Mouse (Mus musculus) lung, embryonic 14.5 days (tissue): ENCODE measurements around the gene Mical3. TPM values are rescaled to one million over a fixed set of nuclear protein-coding genes. Genes with fewer than 3 reads are reported as not detected.

Experiments used
- ATAC-seq: fragments of 200-750 bp; cut with Nextera tagmentation; 2 replicates; pipeline ENCODE4 v1.8.0; 2017; ENCODE audit warnings: mild to moderate bottlenecking, moderate TSS enrichment, moderate library complexity; ENCODE audit not compliant: insufficient read depth
- DNase-seq: peaks from one replicate; pipeline ENCODE4 v3.0.0-alpha.2; 2015
- H3K27ac ChIP-seq: fragments of 300-500 bp; sonication (generic); 2 replicates; pipeline ENCODE4 v1.5.1; 2014; ENCODE audit warnings: low read depth, mild to moderate bottlenecking, moderate library complexity
- H3K27me3 ChIP-seq: fragments of 300-500 bp; sonication (generic); 2 replicates; pipeline ENCODE4 v1.6.1; 2014; ENCODE audit warnings: low read length, control low read depth; ENCODE audit not compliant: insufficient read depth
- H3K36me3 ChIP-seq: fragments of 300-500 bp; sonication (generic); 2 replicates; pipeline ENCODE4 v1.6.1; 2014; ENCODE audit warnings: control low read depth; ENCODE audit not compliant: insufficient read depth
- H3K4me1 ChIP-seq: fragments of 300-500 bp; sonication (generic); 2 replicates; pipeline ENCODE4 v1.6.1; 2014; ENCODE audit warnings: antibody characterized with exemption, control low read depth; ENCODE audit not compliant: insufficient read depth
- H3K4me2 ChIP-seq: fragments of 300-500 bp; sonication (generic); 2 replicates; pipeline ENCODE4 v1.6.1; 2014; ENCODE audit warnings: mild to moderate bottlenecking
- H3K4me3 ChIP-seq: fragments of 300-500 bp; sonication (generic); 2 replicates; pipeline ENCODE4 v1.5.1; 2014; ENCODE audit warnings: low read depth, low read length
- H3K9ac ChIP-seq: fragments of 300-500 bp; sonication (generic); 2 replicates; pipeline ENCODE4 v1.6.1; 2014
- H3K9me3 ChIP-seq: fragments of 300-500 bp; sonication (generic); 2 replicates; pipeline ENCODE4 v1.6.1; 2016; ENCODE audit warnings: low read depth, low read length, control low read depth
- CTCF ChIP-seq: IDR thresholded peaks from 2 replicates; pipeline ENCODE4 v1.5.1; 2016; ENCODE audit warnings: antibody characterized with exemption, low read depth
- WGBS: fragments of 180-500 bp; shearing (Covaris S2); extraction: QIAGEN DNeasy Blood & Tissue Kit; methylation state at CpG from one replicate; pipeline ENCODE4 v1.1.7; 2014; 5-methylcytosine and 5-hydroxymethylcytosine counted together
- polyA plus RNA-seq: library from polyadenylated mRNA; unstranded; fragments of >200 nt; fragmentation: Nextera tagmentation; extraction: Ambion mirVana; gene quantifications from 2 replicates; pipeline ENCODE4 v1.2.1, GENCODE M21; 2014

Gene Mical3
- polyA plus RNA-seq, 1 experiment from 2014 or later: 27.0 TPM

GRCm38 (mm10) chr6:120903961-120904360, 226.8 kb downstream of the Mical3 start:
- no peaks in the 10 kb centered on the region for H3K36me3 ChIP-seq
- DNase-seq (no peak), ATAC-seq (no peak)
- H3K9me3 ChIP-seq: no peaks in the 10 kb centered on the region
- no peaks in the 10 kb centered on the region for H3K4me1 ChIP-seq
- no peaks in the 10 kb centered on the region for H3K27me3 ChIP-seq
- no peak overlapping the region for H3K4me2 ChIP-seq
- no peak overlapping the region for H3K27ac ChIP-seq
- no peak for TF ChIP-seq CTCF
- no peak overlapping the region for H3K4me3 ChIP-seq
- WGBS: 79% methylated on average over 11 of the region's 11 CpGs
- H3K9ac ChIP-seq: no peak overlapping the region

GRCm38 (mm10) chr6:120903450-120903912, 227.3 kb downstream of the Mical3 start:
- no peak overlapping the region for H3K9ac ChIP-seq
- no peak overlapping the region for H3K27ac ChIP-seq
- H3K4me1 ChIP-seq: no peaks in the 10 kb centered on the region
- WGBS: 42% methylated on average over 5 of the region's 5 CpGs
- H3K4me3 ChIP-seq: no peak overlapping the region
- no peaks in the 10 kb centered on the region for H3K9me3 ChIP-seq
- no peaks in the 10 kb centered on the region for H3K36me3 ChIP-seq
- no peak overlapping the region for H3K4me2 ChIP-seq
- DNase-seq (peak; percentile 59), ATAC-seq (peak; percentile 53; the same call in 1 of the 2 replicates)
- H3K27me3 ChIP-seq: no peaks in the 10 kb centered on the region
- peak; percentile 68 for TF ChIP-seq CTCF

GRCm38 (mm10) chr6:120901776-120902645, 228.8 kb downstream of the Mical3 start:
- DNase-seq (no peak), ATAC-seq (no peak)
- Histone ChIP-seq H3K4me3 (no peak overlapping the region), H3K9me3 (no peaks in the 10 kb centered on the region), H3K4me1 (no peaks in the 10 kb centered on the region), H3K9ac (no peak overlapping the region), H3K4me2 (no peak overlapping the region), H3K27me3 (no peaks in the 10 kb centered on the region), H3K27ac (no peak overlapping the region), H3K36me3 (no peaks in the 10 kb centered on the region)
- 86% methylated on average over 14 of the region's 14 CpGs for WGBS
- no peak for TF ChIP-seq CTCF

GRCm38 (mm10) chr6:120898188-120898833, 232.5 kb downstream of the Mical3 start:
- H3K4me3 ChIP-seq: no peak overlapping the region

GRCm38 (mm10) chr6:120894524-120894923, 236.3 kb downstream of the Mical3 start:
- no peak for TF ChIP-seq CTCF
- 73% methylated on average over 9 of the region's 9 CpGs for WGBS
- Histone ChIP-seq H3K4me2 (no peak overlapping the region), H3K4me1 (no peaks in the 10 kb centered on the region), H3K27ac (no peak overlapping the region), H3K27me3 (no peaks in the 10 kb centered on the region), H3K9ac (no peak overlapping the region), H3K9me3 (no peaks in the 10 kb centered on the region), H3K4me3 (no peak overlapping the region), H3K36me3 (peaks cover 54% of the 10 kb centered on the region; the same call in 1 of the 2 replicates)
- DNase-seq (no peak), ATAC-seq (no peak)

More at GRCm38 (mm10) chr6:120898188-120898833, 232.5 kb downstream of the Mical3 start:
- no peak overlapping the region for H3K4me2 ChIP-seq
- H3K27me3 ChIP-seq: no peaks in the 10 kb centered on the region
- H3K9me3 ChIP-seq: no peaks in the 10 kb centered on the region
- peaks cover 21% of the 10 kb centered on the region; the same call in 1 of the 2 replicates for H3K36me3 ChIP-seq
- DNase-seq (peak; percentile 82), ATAC-seq (peak; percentile 57; the same call in 1 of the 2 replicates)
- 62% methylated on average over 6 of the region's 6 CpGs for WGBS
- no peak overlapping the region for H3K9ac ChIP-seq
- H3K27ac ChIP-seq: no peak overlapping the region
- H3K4me1 ChIP-seq: no peaks in the 10 kb centered on the region
- TF ChIP-seq CTCF: peak; percentile 91

GRCm38 (mm10) chr6:120894089-120894488, 236.7 kb downstream of the Mical3 start:
- no peak for TF ChIP-seq CTCF
- Histone ChIP-seq H3K27ac (no peak overlapping the region), H3K4me1 (no peaks in the 10 kb centered on the region), H3K27me3 (no peaks in the 10 kb centered on the region), H3K4me3 (no peak overlapping the region), H3K4me2 (no peak overlapping the region), H3K9ac (no peak overlapping the region), H3K9me3 (no peaks in the 10 kb centered on the region), H3K36me3 (peaks cover 57% of the 10 kb centered on the region; the same call in 1 of the 2 replicates)
- ATAC-seq (no peak), DNase-seq (no peak)
- WGBS: 93% methylated on average over 9 of the region's 9 CpGs

GRCm38 (mm10) chr6:120886696-120887095, 244.1 kb downstream of the Mical3 start:
- H3K4me3 ChIP-seq: no peak overlapping the region
- no peak overlapping the region for H3K9ac ChIP-seq
- ATAC-seq: no peak
- H3K27ac ChIP-seq: no peak overlapping the region
- no peaks in the 10 kb centered on the region for H3K9me3 ChIP-seq
- TF ChIP-seq CTCF: no peak
- no peaks in the 10 kb centered on the region for H3K4me1 ChIP-seq
- H3K4me2 ChIP-seq: no peak overlapping the region
- DNase-seq: no peak
- H3K36me3 ChIP-seq: peaks cover 83% of the 10 kb centered on the region
- no peaks in the 10 kb centered on the region for H3K27me3 ChIP-seq
- 80% methylated on average over 17 of the region's 17 CpGs for WGBS
